Mouse (Mus musculus): ENCODE data around the gene Apol9a. TPM values are rescaled to one million over a fixed set of nuclear protein-coding genes. Genes with fewer than 3 reads are reported as not detected.

The Apol9a gene
- polyA plus RNA-seq, 1 experiment from 2014 or later: not detected

DNA sequence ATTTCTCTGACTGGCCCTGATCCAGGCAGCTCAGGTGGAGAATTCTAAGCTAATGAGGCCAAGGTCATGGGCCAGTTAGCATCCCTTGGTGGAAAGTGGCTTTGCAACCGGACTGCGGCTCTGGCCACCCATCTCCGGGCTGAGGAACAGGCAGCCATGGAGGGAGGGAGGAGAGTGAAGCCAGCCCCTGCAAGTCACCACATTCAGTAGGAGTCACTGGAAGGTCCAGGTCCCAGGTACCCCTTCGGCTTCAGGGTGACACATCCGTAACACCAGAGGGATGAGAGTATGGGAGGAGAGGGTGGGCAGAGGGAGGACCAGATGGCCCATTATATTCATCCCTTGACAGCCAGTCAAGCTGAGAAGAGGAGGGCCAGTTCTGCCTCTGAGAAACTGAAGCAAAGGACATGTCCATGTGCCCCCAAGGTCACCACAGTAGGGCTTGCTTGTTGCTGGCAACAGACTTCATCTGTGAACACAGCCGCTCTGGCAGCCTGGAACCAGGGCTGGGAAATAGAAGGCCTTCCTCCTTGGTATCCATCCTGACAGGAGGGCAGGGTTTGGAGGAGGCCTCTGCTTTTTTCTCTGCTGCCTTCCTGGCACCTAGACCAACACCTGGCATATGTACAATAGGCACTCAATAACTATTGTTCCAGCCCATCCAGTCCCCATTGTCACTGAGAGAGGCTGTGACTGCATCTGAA, 55.9 kb downstream of the Apol9a start:
- H3K36me3 ChIP-seq: no peaks in the 10 kb centered on the region
- WGBS: 75% methylated on average over 6 of the region's 6 CpGs
- H3K4me1 ChIP-seq: peaks cover 69% of the 10 kb centered on the region
- peak overlapping the region; percentile 77 for H3K27ac ChIP-seq (replicated peaks)
- DNase-seq (ENCODE audit: low spot score): no peak
- H3K9me3 ChIP-seq (replicated peaks): no peaks in the 10 kb centered on the region
- peaks cover 26% of the 10 kb centered on the region for H3K27me3 ChIP-seq (ENCODE audit: low read depth, poor library complexity, severe bottlenecking)
- no peak overlapping the region for H3K4me3 ChIP-seq

- Histone ChIP-seq H3K4me3 (no peak overlapping the region), H3K4me1 (peaks cover 64% of the 10 kb centered on the region), H3K27me3 (ENCODE audit: low read depth, poor library complexity, severe bottlenecking) (peaks cover 21% of the 10 kb centered on the region), H3K36me3 (no peaks in the 10 kb centered on the region), H3K9me3 (replicated peaks) (no peaks in the 10 kb centered on the region), H3K27ac (replicated peaks) (peak overlapping the region; percentile 77)
- no peak for DNase-seq (ENCODE audit: low spot score)
- WGBS: 76% methylated on average over 4 of the region's 4 CpGs
These were observed 56.5 kb downstream of the Apol9a start for GRCm38 (mm10) chr15:77354496-77354847.

Other genes starting within 250 kb of the Apol9a start
- 35.7 and 59.4 TPM in 2 replicates for gene Rbfox2, start 104.1 kb downstream of the Apol9a start, polyA plus RNA-seq (2016; fragmentation: Nextera tagmentation; extraction: Ambion mirVana)
- gene Apol7a, start 12.0 kb downstream of the Apol9a start, polyA plus RNA-seq (2016; fragmentation: Nextera tagmentation; extraction: Ambion mirVana): not detected in 2 replicates
- not detected in 2 replicates for gene Apol7b, start 36.4 kb upstream of the Apol9a start, polyA plus RNA-seq (2016; fragmentation: Nextera tagmentation; extraction: Ambion mirVana)
- not detected in 2 replicates for gene Apol10a, start 65.9 kb upstream of the Apol9a start, polyA plus RNA-seq (2016; fragmentation: Nextera tagmentation; extraction: Ambion mirVana)
- gene Apol11a, start 97.1 kb upstream of the Apol9a start, polyA plus RNA-seq (2016; fragmentation: Nextera tagmentation; extraction: Ambion mirVana): not detected in 2 replicates
- not detected in 2 replicates for gene Apol7c, start 122.2 kb upstream of the Apol9a start, polyA plus RNA-seq (2016; fragmentation: Nextera tagmentation; extraction: Ambion mirVana)
- gene 1700025B11Rik, start 150.8 kb upstream of the Apol9a start, polyA plus RNA-seq (2016; fragmentation: Nextera tagmentation; extraction: Ambion mirVana): not detected in 2 replicates
- gene Apol10b, start 185.0 kb upstream of the Apol9a start, polyA plus RNA-seq (2016; fragmentation: Nextera tagmentation; extraction: Ambion mirVana): 0.07 TPM in 1 of 2 replicates, not detected in the other
- gene Gm36245, start 188.1 kb upstream of the Apol9a start, polyA plus RNA-seq (2016; fragmentation: Nextera tagmentation; extraction: Ambion mirVana): not detected in 2 replicates
- gene Apol11b, start 232.2 kb upstream of the Apol9a start, polyA plus RNA-seq (2016; fragmentation: Nextera tagmentation; extraction: Ambion mirVana): not detected in 2 replicates

All from midbrain, embryonic 10.5 days (tissue).